Comparison of ENCODE assay signal across 9 mouse cellular contexts in the genomic region with DNA sequence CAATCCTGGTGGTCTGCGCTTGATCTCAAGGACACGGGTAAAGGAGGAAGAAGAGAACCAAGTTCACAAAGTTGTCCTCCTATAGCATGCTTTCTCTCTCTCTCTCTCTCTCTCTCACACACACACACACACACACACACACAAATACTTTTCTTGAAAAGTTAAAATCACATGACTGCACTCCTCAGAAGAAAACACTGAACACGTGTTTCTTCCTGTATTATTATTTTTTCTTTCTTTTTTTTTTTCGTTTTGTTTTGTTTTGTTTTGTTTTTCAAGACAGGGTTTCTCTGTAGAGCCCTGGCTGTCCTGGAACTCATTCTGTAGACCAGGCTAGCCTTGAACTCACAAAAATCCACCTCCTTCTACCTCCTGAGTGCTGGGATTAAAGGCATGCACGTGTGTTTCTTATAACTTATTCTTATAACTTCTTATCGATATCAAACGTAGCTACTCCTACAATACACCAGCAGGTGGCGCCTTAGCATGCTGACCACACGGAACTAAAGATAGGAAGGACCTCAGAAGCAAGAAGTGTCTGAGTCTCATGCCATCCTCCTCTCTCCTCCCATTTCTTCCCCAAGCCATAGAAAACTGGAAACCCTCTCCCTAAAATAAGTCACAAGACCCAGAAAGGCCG. TPM values are rescaled to one million over a fixed set of nuclear protein-coding genes. Genes with fewer than 3 reads are reported as not detected.
A peak's percentile ranks its signal among the peaks of the same experiment; 100 is the strongest.
DNase-seq lines count a peak whose midpoint lies in the region; ATAC-seq lines count a peak whose summit lies in the region.
"Had no signal": no experiment of that assay in that cellular context is flagged by ENCODE, and none has a peak within 500 bp of the region (broad histone marks: within the 10 kb centered on the region; RNA-seq: fewer than 3 reads in every experiment).

No protein-coding gene starts in this region.

- H3K4me1 ChIP-seq in hindbrain, embryonic 10.5 days (replicated peaks): peaks cover 4% of the 10 kb centered on the region
- H3K4me1 ChIP-seq in hindbrain, embryonic 13.5 days (replicated peaks): 0 out of 2 replicates have a peak, but pooled peaks cover 3% of the 10 kb centered on the region
- H3K4me1 ChIP-seq: limb, embryonic 15.5 days had no signal

- H3K9me3 ChIP-seq in hindbrain, embryonic 10.5 days: peaks cover 3% of the 10 kb centered on the region
- no peaks in the 10 kb centered on the region for H3K9me3 ChIP-seq in hindbrain, embryonic 13.5 days
- H3K9me3 ChIP-seq: limb, embryonic 15.5 days had no signal

- ATAC-seq in hindbrain, embryonic 13.5 days (ENCODE audit: low FRiP score): no peak
- no peak for ATAC-seq in inflammation-experienced regulatory T-cells, adult 6 months

- no peak overlapping the region for H3K9ac ChIP-seq in hindbrain, embryonic 13.5 days
- H3K9ac ChIP-seq: limb, embryonic 15.5 days had no signal

- peak; percentile 60 for DNase-seq in hindbrain, embryonic 10.5 days (ENCODE audit: low spot score)
- DNase-seq in A20 (ENCODE audit: low read depth, low spot score) (peak; percentile 85), MN1 (ENCODE audit: low spot score) (peak; percentile 59)
- DNase-seq in cerebellum, postnatal 25 days: peak; percentile 46 to 75
- peak; percentile 56 to 82 for DNase-seq in kidney, postnatal 36 days
- DNase-seq in naive thymus-derived CD4-positive, alpha-beta T cell, adult 2 months (ENCODE audit: low read depth): peak; percentile 72

- WGBS in hindbrain, embryonic 10.5 days: 45% methylated on average over 10 of the region's 10 CpGs
- 38% methylated on average over 10 of the region's 10 CpGs for WGBS in hindbrain, embryonic 13.5 days

- H3K27me3 ChIP-seq in hindbrain, embryonic 10.5 days (ENCODE audit: insufficient read depth, poor library complexity, severe bottlenecking): no peaks in the 10 kb centered on the region
- H3K27me3 ChIP-seq in hindbrain, embryonic 13.5 days: 0 out of 2 replicates have a peak, but pooled peaks cover 1% of the 10 kb centered on the region
- H3K27me3 ChIP-seq: limb, embryonic 15.5 days had no signal

- no peak overlapping the region for H3K4me3 ChIP-seq in hindbrain, embryonic 10.5 days
- H3K4me3 ChIP-seq in hindbrain, embryonic 13.5 days: no peak overlapping the region
- H3K4me3 ChIP-seq: limb, embryonic 15.5 days had no signal

- no peaks in the 10 kb centered on the region for H3K36me3 ChIP-seq in hindbrain, embryonic 10.5 days
- H3K36me3 ChIP-seq in hindbrain, embryonic 13.5 days: no peaks in the 10 kb centered on the region
- H3K36me3 ChIP-seq: limb, embryonic 15.5 days had no signal

- no peak overlapping the region for H3K27ac ChIP-seq in hindbrain, embryonic 10.5 days
- no peak overlapping the region for H3K27ac ChIP-seq in hindbrain, embryonic 13.5 days
- H3K27ac ChIP-seq: limb, embryonic 15.5 days had no signal

- no peak overlapping the region for H3K4me2 ChIP-seq in hindbrain, embryonic 13.5 days
- H3K4me2 ChIP-seq: limb, embryonic 15.5 days had no signal

RNA-seq across cellular contexts. Expression of a gene that starts 41.0 kb away (rescaled TPM):
- 106 and 117 TPM in 2 replicates for polyA plus RNA-seq in hindbrain, embryonic 10.5 days (2016; fragmentation: Nextera tagmentation; extraction: Ambion mirVana)
- polyA plus RNA-seq in hindbrain, embryonic 13.5 days (2015; fragmentation: Nextera tagmentation; extraction: Ambion mirVana): 44.6 and 53.1 TPM in 2 replicates
- polyA plus RNA-seq in inflammation-experienced regulatory T-cells, adult 6 months (2017; shearing (Covaris generic)): 100 to 1,000 TPM; 109 to 177 (median 123) TPM
